Mouse (Mus musculus): ENCODE measurements around the gene Arhgap15. TPM values are rescaled to one million over a fixed set of nuclear protein-coding genes. Genes with fewer than 3 reads are reported as not detected.

The Arhgap15 gene
- total and polyA plus RNA-seq, 3 experiments: 0.89 to 56.4 (median 39.8) TPM

GRCm38 (mm10) chr2:43769850-43770570 is 21.4 kb downstream of the Arhgap15 start:
- no peak for ATAC-seq (ENCODE audit: extremely low read depth, insufficient number of reproducible peaks, low FRiP score, poor library complexity, severe bottlenecking)

DNA sequence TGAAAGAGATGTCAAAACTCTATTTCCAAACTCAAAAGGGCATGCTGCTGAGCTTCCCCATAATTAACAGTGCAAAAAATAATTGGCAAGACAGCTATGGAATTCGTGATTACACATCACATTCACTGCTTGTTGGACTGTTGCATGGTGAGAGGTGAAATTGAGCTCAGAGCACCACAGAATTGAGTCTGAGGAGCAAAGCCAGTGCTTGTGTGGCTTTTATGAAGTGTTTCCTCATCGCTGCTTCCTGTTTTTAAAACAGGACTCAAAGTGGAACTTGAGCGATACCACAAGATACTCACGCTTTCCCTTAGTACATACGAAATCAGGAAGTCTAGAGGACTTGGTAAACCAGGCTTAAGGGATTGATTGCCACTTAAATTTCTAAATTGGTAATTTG is 24.0 kb downstream of the Arhgap15 start:
- Histone ChIP-seq H3K27me3 (ENCODE audit: insufficient read depth, low read length) (no peaks in the 10 kb centered on the region), H3K36me3 (replicated peaks) (no peaks in the 10 kb centered on the region), H3K4me1 (ENCODE audit: insufficient read depth, low read depth, low read length) (peaks cover 8% of the 10 kb centered on the region; the same call in 1 of the 2 replicates), H3K9me3 (replicated peaks) (no peaks in the 10 kb centered on the region), H3K4me3 (ENCODE audit: low read depth, low read length) (no peak overlapping the region)
- peak; percentile 28; the same call in 1 of the 2 replicates for ATAC-seq (ENCODE audit: extremely low read depth, insufficient number of reproducible peaks, low FRiP score, poor library complexity, severe bottlenecking)
- TF ChIP-seq TAL1 (conservative IDR thresholded peaks at IDR 0.05; ENCODE audit: low read depth, low read length) (no peak), CTCF (IDR thresholded peaks at IDR 0.05; ENCODE audit: low read depth, low read length) (no peak), POLR2AphosphoS5 (IDR thresholded peaks at IDR 0.05; ENCODE audit: insufficient replicate concordance, low read depth, low read length) (no peak)
- no peak for DNase-seq (ENCODE audit: low spot score)

More at GRCm38 (mm10) chr2:43769850-43770570, 21.4 kb downstream of the Arhgap15 start:
- H3K4me1 ChIP-seq (ENCODE audit: insufficient read depth, low read depth, low read length): peaks cover 12% of the 10 kb centered on the region; the same call in 1 of the 2 replicates
- H3K4me3 ChIP-seq (ENCODE audit: low read depth, low read length): no peak overlapping the region
- H3K27me3 ChIP-seq (ENCODE audit: insufficient read depth, low read length): no peaks in the 10 kb centered on the region
- H3K9me3 ChIP-seq (replicated peaks): no peaks in the 10 kb centered on the region
- DNase-seq (ENCODE audit: low spot score): no peak
- no peak for TF ChIP-seq CTCF (IDR thresholded peaks at IDR 0.05; ENCODE audit: low read depth, low read length)
- no peak for TF ChIP-seq TAL1 (conservative IDR thresholded peaks at IDR 0.05; ENCODE audit: low read depth, low read length)
- TF ChIP-seq POLR2AphosphoS5 (IDR thresholded peaks at IDR 0.05; ENCODE audit: insufficient replicate concordance, low read depth, low read length): no peak
- no peak for TF ChIP-seq GATA2 (IDR thresholded peaks at IDR 0.05; ENCODE audit: borderline replicate concordance, low read depth, low read length)
- TF ChIP-seq GATA1 (IDR thresholded peaks at IDR 0.05; ENCODE audit: borderline replicate concordance, low read length): no peak
- no peaks in the 10 kb centered on the region for H3K36me3 ChIP-seq (replicated peaks)

- H3K9me3 ChIP-seq (replicated peaks): no peaks in the 10 kb centered on the region
Measured at GRCm38 (mm10) chr2:43782157-43782556, 33.5 kb downstream of the Arhgap15 start.

GRCm38 (mm10) chr2:43783759-43784735 is 35.4 kb downstream of the Arhgap15 start:
- Histone ChIP-seq H3K4me3 (ENCODE audit: low read depth, low read length) (no peak overlapping the region), H3K9me3 (replicated peaks) (no peaks in the 10 kb centered on the region), H3K27me3 (ENCODE audit: insufficient read depth, low read length) (no peaks in the 10 kb centered on the region), H3K36me3 (replicated peaks) (no peaks in the 10 kb centered on the region), H3K4me1 (ENCODE audit: insufficient read depth, low read depth, low read length) (peaks cover 2% of the 10 kb centered on the region; the same call in 1 of the 2 replicates)
- ATAC-seq (ENCODE audit: extremely low read depth, insufficient number of reproducible peaks, low FRiP score, poor library complexity, severe bottlenecking) (no peak), DNase-seq (ENCODE audit: low spot score) (no peak)
- TF ChIP-seq CTCF (IDR thresholded peaks at IDR 0.05; ENCODE audit: low read depth, low read length): no peak
- TF ChIP-seq GATA1 (IDR thresholded peaks at IDR 0.05; ENCODE audit: borderline replicate concordance, low read length): no peak
- no peak for TF ChIP-seq TAL1 (conservative IDR thresholded peaks at IDR 0.05; ENCODE audit: low read depth, low read length)
- no peak for TF ChIP-seq GATA2 (IDR thresholded peaks at IDR 0.05; ENCODE audit: borderline replicate concordance, low read depth, low read length)
- no peak for TF ChIP-seq POLR2AphosphoS5 (IDR thresholded peaks at IDR 0.05; ENCODE audit: insufficient replicate concordance, low read depth, low read length)

More at GRCm38 (mm10) chr2:43782157-43782556, 33.5 kb downstream of the Arhgap15 start:
- no peaks in the 10 kb centered on the region for H3K27me3 ChIP-seq (ENCODE audit: insufficient read depth, low read length)
- 0 out of 2 replicates have a peak, but pooled peaks cover 2% of the 10 kb centered on the region for H3K4me1 ChIP-seq (ENCODE audit: insufficient read depth, low read depth, low read length)
- no peaks in the 10 kb centered on the region for H3K36me3 ChIP-seq (replicated peaks)
- DNase-seq (ENCODE audit: low spot score): no peak
- H3K4me3 ChIP-seq (ENCODE audit: low read depth, low read length): no peak overlapping the region
- no peak for TF ChIP-seq POLR2AphosphoS5 (IDR thresholded peaks at IDR 0.05; ENCODE audit: insufficient replicate concordance, low read depth, low read length)
- ATAC-seq (ENCODE audit: extremely low read depth, insufficient number of reproducible peaks, low FRiP score, poor library complexity, severe bottlenecking): no peak

GRCm38 (mm10) chr2:43786101-43786500 is 37.5 kb downstream of the Arhgap15 start:
- no peaks in the 10 kb centered on the region for H3K27me3 ChIP-seq (ENCODE audit: insufficient read depth, low read length)
- TF ChIP-seq TAL1 (conservative IDR thresholded peaks at IDR 0.05; ENCODE audit: low read depth, low read length) (no peak), GATA2 (IDR thresholded peaks at IDR 0.05; ENCODE audit: borderline replicate concordance, low read depth, low read length) (no peak), GATA1 (IDR thresholded peaks at IDR 0.05; ENCODE audit: borderline replicate concordance, low read length) (no peak), CTCF (IDR thresholded peaks at IDR 0.05; ENCODE audit: low read depth, low read length) (no peak), POLR2AphosphoS5 (IDR thresholded peaks at IDR 0.05; ENCODE audit: insufficient replicate concordance, low read depth, low read length) (no peak)
- DNase-seq (ENCODE audit: low spot score): no peak
- H3K36me3 ChIP-seq (replicated peaks): no peaks in the 10 kb centered on the region
- no peak overlapping the region for H3K4me3 ChIP-seq (ENCODE audit: low read depth, low read length)
- peaks cover 2% of the 10 kb centered on the region; the same call in 1 of the 2 replicates for H3K4me1 ChIP-seq (ENCODE audit: insufficient read depth, low read depth, low read length)
- H3K9me3 ChIP-seq (replicated peaks): no peaks in the 10 kb centered on the region
- no peak for ATAC-seq (ENCODE audit: extremely low read depth, insufficient number of reproducible peaks, low FRiP score, poor library complexity, severe bottlenecking)

DNA sequence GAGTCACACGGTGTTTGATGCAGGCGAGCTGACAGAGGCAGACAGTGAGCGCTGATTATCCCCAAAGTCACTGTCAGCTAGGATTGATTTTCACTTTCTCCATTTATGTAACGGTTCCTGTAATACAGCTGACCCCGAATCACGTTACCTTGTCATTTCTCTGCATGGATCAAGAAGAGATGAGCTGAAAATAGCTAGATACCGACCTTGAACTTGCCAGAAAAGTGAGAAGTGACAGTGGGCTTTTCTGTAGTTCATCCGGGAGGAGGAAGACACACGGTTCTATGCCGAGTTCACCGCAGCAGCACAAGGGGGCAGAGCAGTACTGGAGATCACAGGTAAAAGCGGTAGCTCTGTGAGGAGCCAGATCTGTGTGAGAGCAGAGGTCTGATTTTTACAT is 38.5 kb downstream of the Arhgap15 start:
- DNase-seq (ENCODE audit: low spot score): no peak
- TF ChIP-seq GATA2 (IDR thresholded peaks at IDR 0.05; ENCODE audit: borderline replicate concordance, low read depth, low read length) (no peak), POLR2AphosphoS5 (IDR thresholded peaks at IDR 0.05; ENCODE audit: insufficient replicate concordance, low read depth, low read length) (no peak), TAL1 (conservative IDR thresholded peaks at IDR 0.05; ENCODE audit: low read depth, low read length) (no peak), GATA1 (IDR thresholded peaks at IDR 0.05; ENCODE audit: borderline replicate concordance, low read length) (no peak), CTCF (IDR thresholded peaks at IDR 0.05; ENCODE audit: low read depth, low read length) (no peak)
- Histone ChIP-seq H3K27me3 (ENCODE audit: insufficient read depth, low read length) (no peaks in the 10 kb centered on the region), H3K4me1 (ENCODE audit: insufficient read depth, low read depth, low read length) (peaks cover 4% of the 10 kb centered on the region; the same call in 1 of the 2 replicates), H3K4me3 (ENCODE audit: low read depth, low read length) (no peak overlapping the region), H3K9me3 (replicated peaks) (no peaks in the 10 kb centered on the region), H3K36me3 (replicated peaks) (no peaks in the 10 kb centered on the region)
- ATAC-seq (ENCODE audit: extremely low read depth, insufficient number of reproducible peaks, low FRiP score, poor library complexity, severe bottlenecking): no peak

Data from G1E (cell line).